Mouse (Mus musculus) embryonic facial prominence, embryonic 12.5 days (tissue): Measurements from ENCODE around the gene Fndc8. TPM values are rescaled to one million over a fixed set of nuclear protein-coding genes. Genes with fewer than 3 reads are reported as not detected.

Experiments used
- ATAC-seq: fragments of 200-750 bp; cut with Nextera tagmentation; 2 replicates; pipeline ENCODE4 v1.8.0; 2017; ENCODE audit not compliant: insufficient number of reproducible peaks, insufficient read depth, low FRiP score, low TSS enrichment
- H3K27ac ChIP-seq: fragments of 300-500 bp; sonication (generic); 2 replicates; pipeline ENCODE4 v1.5.1; 2016; ENCODE audit warnings: mild to moderate bottlenecking
- H3K27me3 ChIP-seq: fragments of 300-500 bp; sonication (generic); 2 replicates; pipeline ENCODE4 v1.6.1; 2016; ENCODE audit warnings: mild to moderate bottlenecking, moderate library complexity
- H3K36me3 ChIP-seq: fragments of 300-500 bp; sonication (generic); 2 replicates; pipeline ENCODE4 v1.6.1; 2016; ENCODE audit warnings: mild to moderate bottlenecking
- H3K4me1 ChIP-seq: fragments of 300-500 bp; sonication (generic); 2 replicates; pipeline ENCODE4 v1.6.1; 2016
- H3K4me2 ChIP-seq: fragments of 300-500 bp; sonication (generic); replicated peaks from 2 replicates; pipeline ENCODE4 v1.6.1; 2016; ENCODE audit warnings: mild to moderate bottlenecking, moderate library complexity
- H3K4me3 ChIP-seq: fragments of 300-500 bp; sonication (generic); 2 replicates; pipeline ENCODE4 v1.5.1; 2016; ENCODE audit warnings: mild to moderate bottlenecking
- H3K9ac ChIP-seq: fragments of 300-500 bp; sonication (generic); 2 replicates; pipeline ENCODE4 v1.6.1; 2016; ENCODE audit warnings: mild to moderate bottlenecking, moderate library complexity
- H3K9me3 ChIP-seq: fragments of 300-500 bp; sonication (generic); 2 replicates; pipeline ENCODE4 v1.6.1; 2016; ENCODE audit warnings: mild to moderate bottlenecking, moderate library complexity
- WGBS: fragments of 180-500 bp; shearing (Covaris S2); methylation state at CpG from one replicate; pipeline ENCODE4 v1.1.7; 2016; 5-methylcytosine and 5-hydroxymethylcytosine counted together
- polyA plus RNA-seq: library from polyadenylated mRNA; unstranded; fragments of >200 nt; fragmentation: Nextera tagmentation; extraction: Ambion mirVana; gene quantifications from 2 replicates; pipeline ENCODE4 v1.2.1, GENCODE M21; 2016

The Fndc8 gene
- polyA plus RNA-seq = 0.19 and 0.31 TPM in 2 replicates

GRCm38 (mm10) chr11:82891936-82892335 is at the start of gene Fndc8:
TSS of gene Fndc8 (plus strand) at chr11:82892124.
- WGBS = 64% methylated on average over 7 of the region's 7 CpGs
- peaks cover 17% of the 10 kb centered on the region for H3K4me1 ChIP-seq
- ATAC-seq = no peak
- H3K4me2 ChIP-seq = no peak within 1 kb of the TSS
- H3K9ac ChIP-seq = no peak within 1 kb of the TSS
- no peaks in the 10 kb centered on the region for H3K9me3 ChIP-seq
- H3K27ac ChIP-seq = no peak within 1 kb of the TSS
- H3K4me3 ChIP-seq = no peak within 1 kb of the TSS
- H3K36me3 ChIP-seq = no peaks in the 10 kb centered on the region
- H3K27me3 ChIP-seq = no peaks in the 10 kb centered on the region

DNA sequence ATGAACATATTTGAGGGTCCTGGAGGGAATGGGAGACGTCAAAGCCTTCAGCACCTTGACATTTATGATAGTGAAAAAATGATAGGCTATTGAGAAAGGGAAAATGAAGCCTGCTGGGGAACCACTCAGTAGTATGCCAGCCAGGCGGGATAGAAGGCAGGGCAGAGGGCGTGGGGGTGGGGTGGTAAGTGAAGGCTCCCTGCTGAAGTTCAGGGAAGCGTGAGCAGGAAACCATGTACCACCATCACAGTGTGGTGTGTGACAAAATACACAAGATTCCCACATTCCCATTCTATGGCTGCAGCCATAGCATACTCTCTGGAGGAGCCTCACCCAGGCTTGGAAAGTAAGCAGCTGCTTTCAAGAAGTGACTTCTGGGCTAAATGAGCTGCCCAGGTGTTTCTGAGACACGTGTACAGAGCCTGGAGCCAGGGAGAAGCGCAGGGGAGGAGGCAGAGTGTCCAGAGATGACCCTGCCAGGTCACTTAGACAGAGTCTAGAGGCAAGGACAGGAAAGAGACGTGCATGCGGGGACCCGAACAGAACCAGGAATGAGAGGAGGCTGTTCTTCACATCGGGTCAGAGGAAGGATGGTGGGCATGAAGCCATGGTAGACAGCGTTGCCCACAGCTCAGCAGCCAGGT is 47.0 kb upstream of the Fndc8 start:
- H3K4me1 ChIP-seq = peaks cover 14% of the 10 kb centered on the region; the same call in 1 of the 2 replicates
- H3K9me3 ChIP-seq = no peaks in the 10 kb centered on the region
- no peaks in the 10 kb centered on the region for H3K36me3 ChIP-seq
- WGBS = 62% methylated on average over 11 of the region's 11 CpGs
- no peak overlapping the region for H3K9ac ChIP-seq
- no peak overlapping the region for H3K4me3 ChIP-seq
- H3K27me3 ChIP-seq = no peaks in the 10 kb centered on the region
- ATAC-seq = no peak
- peak overlapping the region; percentile 46; the same call in 1 of the 2 replicates for H3K27ac ChIP-seq
- peak overlapping the region; percentile 16 for H3K4me2 ChIP-seq

- Histone ChIP-seq H3K4me3 (peak overlapping the region; percentile 10; the same call in 1 of the 2 replicates), H3K36me3 (no peaks in the 10 kb centered on the region), H3K27ac (peak overlapping the region; percentile 46; the same call in 1 of the 2 replicates), H3K4me2 (peak overlapping the region; percentile 16), H3K9me3 (no peaks in the 10 kb centered on the region), H3K9ac (0 out of 2 replicates have a peak overlapping the region, but pooled peaks have one; percentile 16), H3K4me1 (peaks cover 14% of the 10 kb centered on the region; the same call in 1 of the 2 replicates), H3K27me3 (no peaks in the 10 kb centered on the region)
- WGBS = 24% methylated on average over 16 of the region's 16 CpGs
- ATAC-seq = 0 out of 2 replicates have a peak, but pooled peaks have one; percentile 35
These were observed 46.4 kb upstream of the Fndc8 start for GRCm38 (mm10) chr11:82845415-82846078.

- Histone ChIP-seq H3K27me3 (no peaks in the 10 kb centered on the region), H3K4me1 (peaks cover 14% of the 10 kb centered on the region; the same call in 1 of the 2 replicates), H3K4me2 (peak overlapping the region; percentile 16), H3K9ac (0 out of 2 replicates have a peak overlapping the region, but pooled peaks have one; percentile 16), H3K9me3 (no peaks in the 10 kb centered on the region), H3K27ac (peak overlapping the region; percentile 46; the same call in 1 of the 2 replicates), H3K36me3 (no peaks in the 10 kb centered on the region), H3K4me3 (peak overlapping the region; percentile 10; the same call in 1 of the 2 replicates)
- ATAC-seq = no peak
- WGBS = 15% methylated on average over 4 of the region's 4 CpGs
These were observed 45.9 kb upstream of the Fndc8 start for GRCm38 (mm10) chr11:82846079-82846436.

GRCm38 (mm10) chr11:82846938-82847337 is 45.0 kb upstream of the Fndc8 start:
- no peaks in the 10 kb centered on the region for H3K9me3 ChIP-seq
- no peak overlapping the region for H3K27ac ChIP-seq
- H3K4me3 ChIP-seq = no peak overlapping the region
- H3K4me2 ChIP-seq = no peak overlapping the region
- 67% methylated on average over 3 of the region's 3 CpGs for WGBS
- H3K4me1 ChIP-seq = peaks cover 14% of the 10 kb centered on the region; the same call in 1 of the 2 replicates
- no peaks in the 10 kb centered on the region for H3K36me3 ChIP-seq
- no peak overlapping the region for H3K9ac ChIP-seq
- no peak for ATAC-seq
- no peaks in the 10 kb centered on the region for H3K27me3 ChIP-seq

DNA sequence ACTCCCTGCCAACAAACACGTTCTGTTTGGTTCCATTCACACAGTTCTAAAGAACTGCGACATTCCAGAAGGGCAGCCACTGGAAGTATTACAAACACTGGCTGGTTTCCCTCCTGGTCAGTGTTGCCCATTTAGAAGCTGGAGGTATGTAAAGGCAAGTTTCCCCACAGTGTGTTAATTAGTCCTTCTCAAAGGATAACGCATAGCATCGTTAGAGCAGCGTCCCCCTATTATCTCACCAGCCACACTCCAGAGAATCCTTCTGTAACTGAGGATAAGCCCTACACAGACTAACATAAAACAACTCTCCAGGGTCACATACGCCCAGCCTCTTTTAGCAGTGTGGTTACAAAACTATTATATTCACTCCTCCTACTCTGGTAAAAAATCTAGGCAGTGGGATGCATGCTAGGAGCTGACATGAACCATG is 44.3 kb upstream of the Fndc8 start:
- 51% methylated on average over 6 of the region's 6 CpGs for whole genome bisulfite sequencing
- Histone ChIP-seq H3K4me3 (no peak overlapping the region), H3K4me1 (peaks cover 14% of the 10 kb centered on the region; the same call in 1 of the 2 replicates), H3K4me2 (no peak overlapping the region), H3K9ac (no peak overlapping the region), H3K27me3 (no peaks in the 10 kb centered on the region), H3K9me3 (no peaks in the 10 kb centered on the region), H3K36me3 (no peaks in the 10 kb centered on the region), H3K27ac (no peak overlapping the region)
- no peak for ATAC-seq

DNA sequence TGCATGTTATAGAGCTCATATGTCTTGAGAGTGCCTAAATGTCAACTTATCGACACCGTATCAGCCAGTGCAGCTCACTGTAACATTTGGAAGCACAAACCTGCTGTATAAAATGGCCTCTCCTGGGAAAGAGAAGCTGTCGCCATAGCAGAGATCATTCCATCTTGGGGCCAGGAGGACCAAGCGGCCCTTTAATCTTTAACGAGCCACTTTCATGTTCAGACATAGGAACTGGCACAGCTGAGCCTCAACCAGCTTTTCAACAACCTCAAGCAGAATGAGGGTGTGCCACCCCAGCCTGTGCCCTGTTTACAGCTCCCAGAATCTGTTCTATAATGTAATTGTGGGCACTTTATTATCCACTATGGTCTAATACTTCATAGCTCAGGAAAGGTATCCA is 41.7 kb upstream of the Fndc8 start:
- Histone ChIP-seq H3K27me3 (no peaks in the 10 kb centered on the region), H3K4me3 (no peak overlapping the region), H3K27ac (no peak overlapping the region), H3K9ac (no peak overlapping the region), H3K9me3 (no peaks in the 10 kb centered on the region), H3K4me1 (peaks cover 9% of the 10 kb centered on the region; the same call in 1 of the 2 replicates), H3K4me2 (no peak overlapping the region), H3K36me3 (no peaks in the 10 kb centered on the region)
- ATAC-seq = no peak
- WGBS = 54% methylated on average over 5 of the region's 5 CpGs

DNA sequence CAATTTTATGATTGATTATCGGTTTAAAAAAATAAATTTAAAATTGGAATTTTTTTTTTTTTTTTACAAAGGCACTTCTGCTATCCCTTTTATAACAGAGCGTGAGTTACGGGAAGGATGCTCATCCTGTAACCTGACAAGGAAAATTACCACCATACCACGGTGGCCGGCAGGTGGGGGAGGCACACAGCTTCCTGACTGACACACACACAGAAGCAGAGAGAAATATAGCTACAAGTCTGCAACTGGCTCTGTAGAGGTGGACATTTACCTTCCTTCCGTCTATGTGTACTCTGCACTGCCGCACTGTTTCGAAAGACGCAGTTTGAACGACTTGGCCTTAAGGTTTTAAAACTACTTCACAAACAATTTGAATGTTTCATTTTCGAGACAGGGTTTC is 39.8 kb upstream of the Fndc8 start:
- no peaks in the 10 kb centered on the region for H3K4me1 ChIP-seq
- H3K4me2 ChIP-seq = no peak overlapping the region
- no peak overlapping the region for H3K27ac ChIP-seq
- 78% methylated on average over 11 of the region's 11 CpGs for WGBS
- H3K9ac ChIP-seq = no peak overlapping the region
- H3K9me3 ChIP-seq = no peaks in the 10 kb centered on the region
- H3K36me3 ChIP-seq = no peaks in the 10 kb centered on the region
- ATAC-seq = no peak
- H3K4me3 ChIP-seq = no peak overlapping the region
- H3K27me3 ChIP-seq = no peaks in the 10 kb centered on the region

DNA sequence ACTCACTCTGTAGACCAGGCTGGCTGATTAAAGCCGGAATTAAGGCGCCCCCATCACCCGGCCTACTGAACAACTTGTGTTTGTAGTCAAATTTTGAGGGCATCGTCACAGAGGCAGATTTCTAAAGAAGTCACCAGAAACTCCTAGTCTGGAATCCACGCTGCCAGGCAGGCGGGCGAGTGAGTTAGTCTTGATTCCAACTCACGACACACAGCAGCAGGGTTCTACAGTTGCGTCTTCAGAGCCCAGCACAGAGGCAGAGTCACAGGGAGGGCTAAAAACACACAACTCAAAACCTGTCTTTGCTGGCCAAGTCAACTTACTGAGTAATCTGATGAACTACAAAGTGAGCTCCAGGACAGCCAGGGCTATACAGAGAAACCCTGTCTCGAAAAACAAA is 39.4 kb upstream of the Fndc8 start:
- no peak overlapping the region for H3K27ac ChIP-seq
- no peaks in the 10 kb centered on the region for H3K4me1 ChIP-seq
- no peak overlapping the region for H3K4me2 ChIP-seq
- no peak for ATAC-seq
- H3K9me3 ChIP-seq = no peaks in the 10 kb centered on the region
- WGBS = 84% methylated on average over 10 of the region's 10 CpGs
- no peak overlapping the region for H3K9ac ChIP-seq
- H3K27me3 ChIP-seq = no peaks in the 10 kb centered on the region
- no peaks in the 10 kb centered on the region for H3K36me3 ChIP-seq
- H3K4me3 ChIP-seq = no peak overlapping the region

- Histone ChIP-seq H3K4me2 (no peak overlapping the region), H3K4me3 (no peak overlapping the region), H3K27ac (no peak overlapping the region), H3K27me3 (no peaks in the 10 kb centered on the region), H3K9me3 (no peaks in the 10 kb centered on the region), H3K4me1 (no peaks in the 10 kb centered on the region), H3K36me3 (no peaks in the 10 kb centered on the region), H3K9ac (no peak overlapping the region)
- no peak for ATAC-seq
- 88% methylated on average over 7 of the region's 7 CpGs for WGBS
These were observed 39.0 kb upstream of the Fndc8 start for GRCm38 (mm10) chr11:82852958-82853357.

DNA sequence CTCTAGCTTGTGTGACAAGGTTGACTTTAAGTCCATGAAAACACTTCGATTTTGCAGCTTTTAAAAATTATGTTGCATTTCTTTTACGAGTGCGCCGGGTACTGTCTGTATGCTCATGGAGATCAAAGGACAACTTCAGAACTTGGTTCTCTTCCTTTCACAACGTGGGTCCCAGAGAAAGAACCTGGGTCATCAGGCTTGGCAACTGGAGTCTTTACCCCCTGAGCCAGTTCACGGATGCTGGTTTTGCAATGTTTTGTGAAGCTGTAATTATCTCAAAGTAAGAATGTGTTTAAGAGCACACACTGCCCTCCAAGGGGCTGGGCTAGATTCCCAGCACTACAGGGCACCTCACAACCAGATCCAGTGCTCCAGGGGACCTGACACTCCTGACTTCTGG is 37.8 kb upstream of the Fndc8 start:
- H3K4me2 ChIP-seq = no peak overlapping the region
- whole genome bisulfite sequencing = 85% methylated on average over 6 of the region's 6 CpGs
- no peak overlapping the region for H3K9ac ChIP-seq
- no peak overlapping the region for H3K27ac ChIP-seq
- no peak overlapping the region for H3K4me3 ChIP-seq
- H3K27me3 ChIP-seq = no peaks in the 10 kb centered on the region
- no peak for ATAC-seq
- no peaks in the 10 kb centered on the region for H3K36me3 ChIP-seq
- H3K4me1 ChIP-seq = no peaks in the 10 kb centered on the region
- H3K9me3 ChIP-seq = no peaks in the 10 kb centered on the region
